Mouse (Mus musculus): ENCODE data around the gene 1700003F12Rik.

1700003F12Rik gene

DNA sequence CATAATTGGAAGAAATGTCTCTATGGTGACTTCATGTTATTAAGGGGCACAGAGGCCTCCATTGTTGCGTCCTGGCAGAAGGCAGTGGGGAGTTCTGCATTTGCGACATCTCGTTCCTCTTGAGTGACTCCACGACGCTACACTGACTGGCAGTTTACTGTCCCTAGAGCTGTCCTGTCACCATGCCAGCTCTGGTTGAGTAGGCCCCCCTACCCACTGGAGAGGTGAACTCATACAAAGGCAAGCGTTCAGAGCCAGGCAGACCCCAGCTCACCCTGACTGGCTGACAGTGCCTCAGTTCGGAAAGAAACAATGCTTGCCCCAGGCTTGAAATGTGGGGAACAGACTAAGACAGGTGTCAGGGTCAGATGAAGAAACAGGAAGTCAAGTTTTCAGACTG lies 27.4 kb downstream of the 1700003F12Rik start:
- DNase-seq (ENCODE audit: low spot score in 2 of 2): no peak

GRCm38 (mm10) chr2:154576876-154577743 lies 30.2 kb downstream of the 1700003F12Rik start:
- no peak for DNase-seq (ENCODE audit: low spot score in 2 of 2)

- DNase-seq (ENCODE audit: low spot score in 2 of 2): no peak
These were observed 30.8 kb downstream of the 1700003F12Rik start for GRCm38 (mm10) chr2:154577744-154578067.

DNA sequence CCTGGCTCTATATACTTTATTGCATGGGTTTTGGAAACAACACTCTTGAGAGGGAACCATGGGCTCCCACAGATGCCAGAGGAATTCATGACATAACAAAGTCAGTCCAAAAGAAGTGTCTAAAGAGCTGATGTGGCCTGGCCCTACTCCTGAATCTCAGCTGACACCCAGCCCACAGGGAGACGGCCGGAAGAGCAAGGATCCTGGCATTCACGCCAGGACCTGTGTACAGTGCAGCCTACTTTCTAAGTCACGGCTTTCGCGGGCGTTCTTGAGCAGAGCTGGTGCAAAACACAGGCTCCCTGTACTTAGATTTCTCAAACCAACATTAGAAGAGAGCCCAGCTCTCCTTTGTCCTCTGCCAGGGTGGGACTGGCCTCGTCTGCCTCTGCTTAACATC lies 33.7 kb downstream of the 1700003F12Rik start:
- DNase-seq (ENCODE audit: low spot score in 2 of 2): no peak

- no peak for DNase-seq (ENCODE audit: low spot score in 2 of 2)
These were observed 34.5 kb downstream of the 1700003F12Rik start for GRCm38 (mm10) chr2:154581421-154581820.

DNA sequence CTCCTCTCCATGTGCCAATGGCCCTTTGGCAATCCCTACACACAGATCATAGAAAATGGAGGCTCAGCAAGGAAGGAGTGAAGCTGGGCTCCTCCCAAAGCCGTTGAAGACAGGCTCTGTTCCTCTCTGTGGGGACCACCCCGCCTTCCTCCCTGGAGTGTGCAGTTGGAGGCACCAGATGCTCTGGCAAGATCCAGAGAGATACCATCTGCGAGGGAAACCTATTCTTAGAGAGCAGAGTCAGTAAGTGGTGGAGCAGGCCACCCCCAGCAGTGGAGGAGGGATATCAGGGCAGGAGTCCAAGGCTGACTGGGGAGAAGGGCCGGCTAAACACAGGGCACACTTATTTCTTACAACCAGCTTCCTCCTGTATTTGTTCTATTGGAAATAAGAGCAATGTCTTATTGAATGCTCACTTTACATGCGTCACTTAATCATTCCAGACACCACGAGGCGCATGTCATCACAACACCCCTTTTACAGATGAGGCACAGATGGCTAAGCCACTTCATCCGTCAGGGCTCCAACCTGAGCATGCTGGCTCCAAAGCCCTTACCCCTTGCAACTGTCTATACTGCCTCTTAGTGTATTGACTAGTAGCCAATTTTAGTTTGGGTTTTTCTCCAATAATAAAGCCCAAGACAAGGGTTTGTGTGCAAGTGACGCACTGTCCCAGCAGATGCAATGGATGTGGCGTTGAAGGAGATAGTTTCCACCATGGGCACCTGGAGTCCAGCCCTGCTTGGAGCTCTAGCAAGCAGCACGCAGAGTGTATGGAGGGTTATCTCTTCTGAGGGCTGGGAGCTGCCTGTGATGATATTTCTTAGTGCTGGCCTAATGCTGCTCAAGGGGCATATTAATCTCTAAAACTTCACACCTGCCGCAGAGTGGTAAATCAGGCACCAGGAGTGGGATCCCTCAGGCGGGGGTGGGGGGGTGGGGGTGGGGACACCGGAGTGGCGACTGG lies 37.3 kb downstream of the 1700003F12Rik start:
- peak; percentile 94 to 97 for DNase-seq (ENCODE audit: low spot score in 2 of 2)

DNA sequence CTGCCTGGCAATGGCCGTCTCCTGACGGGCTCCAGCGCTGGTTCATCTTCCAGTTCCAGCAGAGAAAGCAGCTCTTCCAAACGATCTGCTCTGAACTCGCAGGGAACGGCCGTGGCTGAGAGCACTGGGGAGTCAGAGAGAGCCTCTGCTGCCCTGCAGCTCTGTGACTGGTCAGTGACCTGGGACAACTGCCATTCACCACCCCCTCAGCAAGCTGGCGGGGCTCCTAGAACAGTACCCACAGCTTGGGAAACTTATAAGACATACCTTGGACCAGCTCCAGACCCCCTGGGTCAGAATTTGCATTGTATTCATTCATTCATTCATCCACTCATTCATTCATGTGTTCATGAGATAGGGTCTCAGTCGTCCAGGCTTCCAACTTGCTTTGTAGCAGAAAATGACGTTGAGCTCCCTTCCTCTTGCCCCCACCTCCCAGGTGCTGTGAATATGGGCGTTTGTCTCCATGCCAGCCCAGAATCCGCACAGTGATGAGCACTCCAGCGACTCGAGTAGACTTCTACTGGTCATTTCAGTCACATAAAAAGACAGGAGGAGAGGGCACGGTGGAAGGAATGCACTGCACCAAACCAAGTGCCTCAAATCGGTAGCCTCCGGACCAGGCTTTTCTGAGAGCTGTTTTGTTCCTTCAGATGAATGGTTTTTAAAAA lies 38.2 kb downstream of the 1700003F12Rik start:
- peak in 1 of 2 experiments; percentile 47 for DNase-seq (ENCODE audit: low spot score in 2 of 2)

DNA sequence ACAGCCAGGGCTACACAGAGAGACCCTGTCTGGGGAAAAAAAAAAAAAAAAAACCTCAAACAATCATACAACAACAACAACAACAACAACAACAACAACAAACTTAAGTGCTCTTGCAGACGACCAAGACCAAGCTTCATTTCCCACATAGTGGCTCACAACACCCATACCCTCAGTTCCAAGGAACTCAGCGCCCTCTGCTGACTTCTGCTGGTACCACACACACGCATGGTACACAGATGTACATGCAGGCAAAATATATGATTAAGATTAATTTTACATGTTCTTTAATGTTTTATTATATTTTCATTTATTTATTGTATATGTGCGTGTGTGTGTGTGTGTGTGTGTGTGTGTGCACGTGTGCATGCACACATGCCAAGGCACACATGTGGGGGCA lies 39.5 kb downstream of the 1700003F12Rik start:
- peak in 1 of 2 experiments; percentile 78 for DNase-seq (ENCODE audit: low spot score in 2 of 2)

DNA sequence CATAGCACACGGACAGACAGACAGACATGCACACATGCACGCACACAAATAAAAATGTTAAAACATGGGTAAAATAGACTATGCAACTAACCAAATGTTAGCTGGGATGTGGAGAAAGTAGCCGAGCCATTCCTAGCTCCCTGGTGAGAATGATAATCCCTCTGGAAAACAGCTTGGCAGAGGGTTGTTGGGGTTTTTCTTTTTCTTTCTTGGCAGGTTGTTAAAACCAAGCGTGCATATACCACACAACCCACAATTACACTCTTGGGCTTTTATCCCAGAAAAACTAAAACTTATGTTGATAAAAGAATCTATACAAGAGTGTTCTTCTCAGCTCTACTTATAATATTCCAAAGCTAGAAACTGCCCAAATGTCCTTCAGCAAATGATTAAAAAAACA lies 42.2 kb downstream of the 1700003F12Rik start:
- DNase-seq (ENCODE audit: low spot score in 2 of 2): no peak

GRCm38 (mm10) chr2:154591239-154591638 lies 44.4 kb downstream of the 1700003F12Rik start:
- DNase-seq (ENCODE audit: low spot score in 2 of 2): no peak

- DNase-seq (ENCODE audit: low spot score in 2 of 2): no peak
These were observed 46.1 kb downstream of the 1700003F12Rik start for GRCm38 (mm10) chr2:154593025-154593424.

DNA sequence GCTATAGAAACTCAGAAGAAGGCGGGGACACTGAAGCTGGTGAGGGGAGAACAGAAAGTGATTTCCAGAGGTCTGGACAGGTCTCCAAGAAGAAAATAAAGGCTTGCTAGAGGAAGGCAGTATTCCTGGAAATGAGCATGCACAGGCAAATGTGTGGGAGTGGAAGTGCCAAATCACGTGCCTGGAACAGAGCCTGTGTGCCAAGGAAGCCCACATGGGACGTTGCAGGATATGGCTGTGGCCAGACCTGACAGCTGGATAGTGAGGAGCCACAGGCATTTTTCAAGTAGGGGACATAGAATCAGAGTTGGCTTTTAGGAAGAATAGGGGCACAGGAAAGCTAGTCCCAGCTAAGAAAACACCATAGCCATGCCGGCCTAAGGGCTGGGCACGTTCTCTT lies 48.9 kb downstream of the 1700003F12Rik start:
- DNase-seq (ENCODE audit: low spot score in 2 of 2): no peak

DNA sequence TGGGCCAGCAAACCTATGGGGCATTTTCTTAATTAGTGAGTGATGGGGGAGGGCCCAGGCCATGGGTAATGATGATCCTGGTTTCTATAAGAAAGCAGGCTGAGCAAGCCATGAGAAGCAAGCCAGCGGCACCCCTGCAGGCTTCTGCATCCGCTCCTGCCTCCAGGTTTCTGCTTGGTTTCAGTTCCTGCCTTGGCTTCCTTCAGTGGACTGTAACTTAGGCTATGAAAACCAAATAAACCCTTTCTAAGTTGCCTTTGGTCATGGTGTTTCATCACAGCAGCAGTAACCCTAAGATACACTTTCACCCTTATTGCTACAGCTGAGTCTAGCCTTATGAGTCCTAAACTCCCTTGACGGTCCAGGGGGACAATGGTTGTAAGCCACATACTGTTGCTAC lies 50.5 kb downstream of the 1700003F12Rik start:
- DNase-seq (ENCODE audit: low spot score in 2 of 2): no peak
